Mouse (Mus musculus): Measurements from ENCODE around the gene Opcml. TPM values are rescaled to one million over a fixed set of nuclear protein-coding genes. Genes with fewer than 3 reads are reported as not detected.

Opcml gene
- polyA plus RNA-seq, 1 experiment from 2014 or later = 4.3 TPM

DNA sequence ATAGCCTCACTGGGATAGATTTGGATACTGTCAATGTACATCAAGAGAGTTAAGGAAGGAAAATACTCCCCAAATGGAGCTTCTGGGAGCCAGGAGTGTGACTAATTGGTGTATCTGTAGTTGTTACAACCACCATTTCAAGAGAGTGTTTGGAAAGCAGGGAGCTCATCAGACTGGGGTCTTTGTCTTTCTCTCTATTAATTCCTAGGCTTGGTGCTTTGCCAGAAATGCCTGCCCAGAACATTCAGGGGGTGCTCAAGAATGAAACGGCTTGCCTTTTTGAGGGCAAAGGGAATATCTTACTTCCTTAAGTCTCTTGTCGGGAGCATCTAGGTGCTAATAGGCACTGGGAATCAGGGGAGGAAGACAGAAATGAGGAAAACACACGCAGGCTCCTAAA, 416.9 kb downstream of the Opcml start:
- no peaks in the 10 kb centered on the region for H3K27me3 ChIP-seq (ENCODE audit: insufficient read depth, poor library complexity, severe bottlenecking)
- WGBS = 46% methylated on average over 3 of the region's 3 CpGs
- H3K4me1 ChIP-seq = no peaks in the 10 kb centered on the region
- H3K27ac ChIP-seq = no peak overlapping the region
- no peaks in the 10 kb centered on the region for H3K9me3 ChIP-seq
- DNase-seq (ENCODE audit: low spot score) = no peak
- no peaks in the 10 kb centered on the region for H3K36me3 ChIP-seq
- no peak overlapping the region for H3K4me3 ChIP-seq

DNA sequence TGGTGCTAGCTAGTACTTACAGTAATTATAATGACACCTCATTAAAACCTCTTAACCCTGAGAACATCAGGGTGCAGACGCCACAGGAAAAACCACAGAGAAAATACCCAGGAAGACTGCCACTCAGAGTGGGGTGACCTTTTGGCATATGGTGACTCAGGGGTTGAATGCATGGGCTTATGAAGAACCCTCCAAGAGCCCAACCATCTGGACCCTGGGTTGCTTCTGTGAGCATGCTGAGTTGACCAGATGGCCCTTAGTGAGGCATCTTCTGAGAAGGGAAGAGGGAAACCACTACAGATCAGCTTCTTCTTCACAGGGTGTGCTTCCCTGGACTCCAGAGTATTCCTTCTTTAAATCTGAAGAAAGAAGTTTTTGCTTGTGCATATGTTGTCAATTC, 418.1 kb downstream of the Opcml start:
- DNase-seq (ENCODE audit: low spot score) = no peak
- H3K27me3 ChIP-seq (ENCODE audit: insufficient read depth, poor library complexity, severe bottlenecking) = no peaks in the 10 kb centered on the region
- H3K36me3 ChIP-seq = no peaks in the 10 kb centered on the region
- H3K4me3 ChIP-seq = no peak overlapping the region
- no peaks in the 10 kb centered on the region for H3K9me3 ChIP-seq
- no peak overlapping the region for H3K27ac ChIP-seq
- H3K4me1 ChIP-seq = no peaks in the 10 kb centered on the region
- 77% methylated on average over 1 of the region's 1 CpGs for WGBS

DNA sequence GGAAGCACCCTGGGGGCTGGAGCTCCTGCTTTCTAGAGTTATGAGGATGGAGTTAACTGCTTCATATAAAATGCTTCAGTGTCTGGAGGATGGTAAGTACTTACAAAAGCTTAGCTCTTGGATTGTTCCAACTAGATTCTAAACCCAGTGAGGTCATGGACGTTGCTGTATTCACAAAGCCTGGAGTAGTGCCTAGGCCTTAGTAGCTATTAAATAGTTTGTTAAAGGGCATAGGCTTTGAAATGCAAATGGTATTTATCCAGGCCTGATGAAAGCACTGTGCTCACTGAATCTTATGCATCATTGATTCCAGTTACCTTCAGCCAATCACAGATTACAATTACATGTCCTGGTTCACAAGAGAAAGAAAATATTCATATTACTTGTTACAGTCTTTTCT, 421.3 kb downstream of the Opcml start:
- Histone ChIP-seq H3K4me1 (no peaks in the 10 kb centered on the region), H3K36me3 (no peaks in the 10 kb centered on the region), H3K9me3 (no peaks in the 10 kb centered on the region), H3K27ac (no peak overlapping the region), H3K27me3 (ENCODE audit: insufficient read depth, poor library complexity, severe bottlenecking) (no peaks in the 10 kb centered on the region), H3K4me3 (no peak overlapping the region)
- 78% methylated on average over 1 of the region's 1 CpGs for whole genome bisulfite sequencing
- no peak for DNase-seq (ENCODE audit: low spot score)

DNA sequence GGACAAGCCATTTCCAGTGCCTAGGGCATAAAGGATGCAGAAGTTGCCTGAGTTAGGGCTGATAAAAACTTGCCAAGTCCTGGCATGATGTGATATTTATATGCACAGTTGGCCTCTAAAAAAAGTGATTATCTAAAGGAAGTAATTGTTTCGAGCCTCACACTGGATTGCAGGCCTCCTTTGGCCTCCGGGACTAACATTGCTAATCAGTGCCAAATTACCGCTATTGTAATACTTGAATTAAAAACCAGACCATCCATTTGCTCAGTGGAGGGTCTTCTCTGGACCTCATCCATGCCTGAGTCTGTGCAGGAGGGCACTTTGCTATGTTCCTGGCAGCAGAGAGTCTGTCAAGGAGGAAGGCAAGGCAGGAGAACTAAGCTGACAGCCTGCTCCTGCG, 423.3 kb downstream of the Opcml start:
- 72% methylated on average over 4 of the region's 4 CpGs for WGBS

DNA sequence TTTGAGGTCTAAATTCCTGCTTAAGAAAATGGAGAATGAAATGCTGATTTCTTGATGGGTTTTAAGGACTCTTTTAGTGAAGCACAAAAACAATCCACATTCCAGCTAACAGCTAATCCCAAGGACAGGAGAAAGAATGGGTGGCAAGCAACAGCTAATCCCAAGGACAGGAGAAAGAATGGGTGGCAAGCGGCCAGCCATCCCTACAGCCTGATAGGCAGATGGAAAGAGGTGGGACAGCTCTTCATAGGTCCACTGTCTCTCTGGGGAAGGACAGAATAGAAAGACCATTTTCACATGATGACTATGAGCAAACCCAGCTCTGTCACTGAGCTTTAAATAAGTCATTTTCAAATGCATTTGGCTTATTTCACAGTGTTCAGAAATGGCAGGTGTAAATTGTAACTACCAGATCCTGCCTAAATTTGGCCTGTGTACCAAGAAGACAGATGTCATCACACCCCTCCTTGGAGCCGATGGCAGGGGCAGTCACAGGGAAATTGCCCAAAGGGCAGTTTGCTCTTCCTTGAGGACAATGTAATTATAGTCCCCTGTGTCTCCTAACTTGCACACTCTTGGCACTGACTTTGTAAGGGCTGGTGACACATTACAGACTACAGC, 427.6 kb downstream of the Opcml start:
- no peak overlapping the region for H3K27ac ChIP-seq
- no peaks in the 10 kb centered on the region for H3K4me1 ChIP-seq
- H3K9me3 ChIP-seq = no peaks in the 10 kb centered on the region
- no peak for DNase-seq (ENCODE audit: low spot score)
- no peaks in the 10 kb centered on the region for H3K36me3 ChIP-seq
- 60% methylated on average over 2 of the region's 2 CpGs for whole genome bisulfite sequencing
- no peak overlapping the region for H3K4me3 ChIP-seq
- H3K27me3 ChIP-seq (ENCODE audit: insufficient read depth, poor library complexity, severe bottlenecking) = no peaks in the 10 kb centered on the region

More for the DNA sequence above, 423.3 kb downstream of the Opcml start:
- Histone ChIP-seq H3K27ac (no peak overlapping the region), H3K36me3 (no peaks in the 10 kb centered on the region), H3K9me3 (no peaks in the 10 kb centered on the region), H3K4me3 (no peak overlapping the region), H3K4me1 (no peaks in the 10 kb centered on the region), H3K27me3 (ENCODE audit: insufficient read depth, poor library complexity, severe bottlenecking) (no peaks in the 10 kb centered on the region)
- DNase-seq (ENCODE audit: low spot score) = no peak

DNA sequence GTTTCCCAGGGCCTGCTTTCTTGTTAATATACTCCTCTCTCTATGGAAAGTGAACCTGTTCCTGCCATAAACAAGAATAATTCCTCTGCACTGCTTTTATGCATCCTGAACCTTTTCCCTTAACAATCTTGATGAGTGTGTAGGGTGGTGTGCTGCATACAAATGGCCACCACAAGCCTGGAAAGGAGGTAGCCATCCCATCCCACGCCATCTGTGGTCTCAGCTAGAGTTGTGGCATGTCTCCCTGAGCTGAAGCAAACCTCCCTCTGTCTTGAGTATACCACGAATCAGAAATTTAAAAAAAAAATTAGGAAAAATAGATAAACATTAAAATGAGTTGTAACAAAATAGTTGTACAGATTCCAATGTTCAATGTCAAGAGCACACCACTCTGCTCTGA, 432.2 kb downstream of the Opcml start:
- Histone ChIP-seq H3K36me3 (no peaks in the 10 kb centered on the region), H3K4me3 (no peak overlapping the region), H3K27ac (no peak overlapping the region), H3K27me3 (ENCODE audit: insufficient read depth, poor library complexity, severe bottlenecking) (no peaks in the 10 kb centered on the region), H3K4me1 (no peaks in the 10 kb centered on the region), H3K9me3 (no peaks in the 10 kb centered on the region)
- no peak for DNase-seq (ENCODE audit: low spot score)
- 68% methylated on average over 2 of the region's 2 CpGs for WGBS

DNA sequence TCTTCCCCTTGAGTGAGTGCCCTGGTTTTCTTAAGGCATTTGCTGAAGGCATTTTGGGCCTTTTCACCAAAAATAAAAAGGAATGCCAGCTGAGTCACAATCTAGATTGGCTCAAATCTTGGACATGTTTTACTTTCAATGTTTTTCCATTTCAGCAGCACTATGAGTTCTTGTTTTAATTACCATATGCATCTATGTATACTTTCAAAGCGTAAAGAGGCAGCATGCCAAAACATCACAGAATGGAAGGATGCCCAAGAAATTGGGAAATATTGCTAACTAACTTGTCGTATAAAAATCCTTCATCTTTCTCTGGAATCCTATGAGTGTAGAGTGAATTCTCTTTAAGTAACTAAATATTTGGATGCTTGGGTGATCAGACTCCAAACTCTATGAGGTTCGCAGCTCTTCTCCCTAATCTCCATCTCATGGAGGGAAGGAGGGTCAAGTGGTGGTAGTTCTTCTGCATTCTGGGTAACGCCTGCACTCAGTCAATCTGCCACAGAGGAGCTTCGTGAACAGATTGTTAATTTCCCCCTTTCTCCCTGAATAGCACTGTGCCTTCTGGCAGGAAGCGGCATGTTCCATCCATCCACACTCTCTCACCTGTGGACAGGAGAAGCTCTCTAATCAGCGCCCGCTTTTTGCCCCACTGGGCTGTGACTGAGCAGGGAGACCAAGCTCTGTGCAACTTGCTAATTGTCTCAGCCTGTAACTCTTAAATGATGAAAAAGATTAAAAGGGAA, 435.4 kb downstream of the Opcml start:
- no peaks in the 10 kb centered on the region for H3K4me1 ChIP-seq
- H3K9me3 ChIP-seq = no peaks in the 10 kb centered on the region
- H3K27me3 ChIP-seq (ENCODE audit: insufficient read depth, poor library complexity, severe bottlenecking) = no peaks in the 10 kb centered on the region
- H3K27ac ChIP-seq = no peak overlapping the region
- no peaks in the 10 kb centered on the region for H3K36me3 ChIP-seq
- DNase-seq (ENCODE audit: low spot score) = no peak
- 84% methylated on average over 8 of the region's 8 CpGs for WGBS
- H3K4me3 ChIP-seq = no peak overlapping the region

DNA sequence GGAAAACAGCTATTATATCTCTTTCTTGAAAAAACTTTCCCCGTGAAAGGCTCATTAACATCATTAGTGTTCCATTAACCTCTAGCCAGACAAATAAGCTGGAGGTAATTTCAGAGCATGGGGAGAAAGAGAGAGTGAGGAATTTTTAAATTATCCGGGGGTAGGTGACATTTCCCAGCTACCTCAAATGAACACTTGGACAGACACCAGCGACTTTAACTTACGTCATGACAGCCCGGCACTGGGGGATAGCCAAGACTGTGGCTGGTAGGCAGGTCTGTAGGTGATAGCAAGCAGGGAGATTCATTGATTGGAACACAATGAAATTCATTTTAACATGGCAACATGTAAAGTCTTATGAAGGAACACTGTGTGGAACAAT, 436.0 kb downstream of the Opcml start:
- no peaks in the 10 kb centered on the region for H3K36me3 ChIP-seq
- H3K27me3 ChIP-seq (ENCODE audit: insufficient read depth, poor library complexity, severe bottlenecking) = no peaks in the 10 kb centered on the region
- H3K27ac ChIP-seq = no peak overlapping the region
- H3K9me3 ChIP-seq = no peaks in the 10 kb centered on the region
- no peak for DNase-seq (ENCODE audit: low spot score)
- 74% methylated on average over 5 of the region's 5 CpGs for WGBS
- no peak overlapping the region for H3K4me3 ChIP-seq
- no peaks in the 10 kb centered on the region for H3K4me1 ChIP-seq

DNA sequence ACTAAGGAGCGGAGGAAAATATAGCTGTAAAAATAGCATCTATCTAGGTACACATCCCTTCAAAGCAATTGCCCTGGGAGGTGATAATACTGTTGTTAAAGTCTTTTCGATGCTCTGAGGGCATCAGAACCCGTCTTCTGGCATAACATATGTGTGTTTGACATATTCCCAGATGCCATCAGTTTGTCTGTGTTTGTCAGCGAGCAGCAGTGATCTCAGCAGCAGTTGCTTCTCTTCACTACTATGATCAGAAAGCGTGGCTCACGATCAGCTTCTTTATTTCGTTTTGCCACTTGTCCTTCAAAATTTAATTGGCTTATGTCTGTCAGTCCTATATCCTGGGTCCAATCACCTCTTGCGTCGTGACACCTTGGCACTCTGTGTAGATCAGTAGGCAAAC, 447.9 kb downstream of the Opcml start:
- no peaks in the 10 kb centered on the region for H3K36me3 ChIP-seq
- no peaks in the 10 kb centered on the region for H3K4me1 ChIP-seq
- H3K27ac ChIP-seq = no peak overlapping the region
- H3K9me3 ChIP-seq = no peaks in the 10 kb centered on the region
- WGBS = 87% methylated on average over 9 of the region's 9 CpGs
- no peak for DNase-seq (ENCODE audit: low spot score)
- no peak overlapping the region for H3K4me3 ChIP-seq
- H3K27me3 ChIP-seq (ENCODE audit: insufficient read depth, poor library complexity, severe bottlenecking) = no peaks in the 10 kb centered on the region

DNA sequence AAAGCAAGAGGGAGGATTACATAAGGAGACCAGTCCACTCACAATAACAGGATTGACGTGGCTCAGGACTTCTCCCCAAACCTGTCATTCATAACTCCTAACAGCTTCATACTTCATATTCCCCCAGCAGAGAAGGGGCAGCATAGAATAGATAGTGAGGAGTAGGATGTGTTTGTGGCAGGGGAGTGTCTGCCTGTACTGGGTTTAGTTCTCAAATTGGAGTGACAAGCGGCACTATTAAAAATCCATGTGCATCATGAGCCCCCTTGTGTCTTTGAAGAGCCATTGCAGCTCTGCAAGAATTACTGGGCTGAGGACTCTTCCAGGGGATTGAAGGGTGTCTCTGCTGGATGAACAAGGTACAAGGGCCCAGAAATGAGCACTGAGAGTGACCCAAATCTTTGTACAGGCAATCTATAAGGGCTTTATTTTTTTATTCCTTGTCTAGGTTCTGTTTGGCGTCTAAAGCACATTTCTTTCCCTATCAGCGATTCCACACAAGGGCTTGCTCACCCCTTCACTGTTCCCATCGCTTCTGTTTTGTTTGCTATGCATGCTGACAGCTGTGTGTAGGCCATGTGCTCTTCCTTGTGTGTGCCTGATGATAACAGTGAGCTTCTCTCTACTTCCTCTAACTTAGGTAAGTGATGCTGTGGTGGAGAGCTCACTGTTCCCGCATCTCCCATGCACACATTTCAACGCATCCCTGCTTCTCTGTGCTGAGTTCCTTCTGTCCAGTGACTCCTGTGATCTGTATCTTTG, 457.3 kb downstream of the Opcml start:
- 59% methylated on average over 7 of the region's 7 CpGs for WGBS
- Histone ChIP-seq H3K4me1 (no peaks in the 10 kb centered on the region), H3K36me3 (no peaks in the 10 kb centered on the region), H3K27ac (no peak overlapping the region), H3K27me3 (ENCODE audit: insufficient read depth, poor library complexity, severe bottlenecking) (no peaks in the 10 kb centered on the region), H3K4me3 (no peak overlapping the region), H3K9me3 (no peaks in the 10 kb centered on the region)
- DNase-seq (ENCODE audit: low spot score) = no peak

DNA sequence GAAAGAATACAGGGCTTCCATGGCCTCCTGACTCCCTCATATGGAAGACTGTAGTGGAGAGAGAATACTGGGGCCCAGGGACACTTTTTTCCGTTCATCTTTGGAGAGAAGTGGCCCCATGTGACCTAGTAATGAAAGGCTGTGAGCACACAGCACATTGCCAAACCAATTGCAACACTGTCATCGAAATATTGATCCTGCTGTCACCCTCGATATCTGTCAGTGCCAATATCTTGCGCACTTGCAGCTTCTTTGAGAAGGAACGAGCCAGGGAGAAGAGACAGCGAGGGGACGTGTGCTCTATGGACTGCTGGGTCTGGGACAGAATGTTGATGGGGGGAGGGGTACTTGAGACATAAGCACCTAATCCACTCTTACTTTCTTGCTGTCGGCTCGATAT, 460.8 kb downstream of the Opcml start:
- WGBS = 81% methylated on average over 9 of the region's 9 CpGs
- no peaks in the 10 kb centered on the region for H3K27me3 ChIP-seq (ENCODE audit: insufficient read depth, poor library complexity, severe bottlenecking)
- H3K4me3 ChIP-seq = no peak overlapping the region
- H3K9me3 ChIP-seq = no peaks in the 10 kb centered on the region
- H3K36me3 ChIP-seq = no peaks in the 10 kb centered on the region
- no peak overlapping the region for H3K27ac ChIP-seq
- no peaks in the 10 kb centered on the region for H3K4me1 ChIP-seq
- DNase-seq (ENCODE audit: low spot score) = peak; percentile 30

DNA sequence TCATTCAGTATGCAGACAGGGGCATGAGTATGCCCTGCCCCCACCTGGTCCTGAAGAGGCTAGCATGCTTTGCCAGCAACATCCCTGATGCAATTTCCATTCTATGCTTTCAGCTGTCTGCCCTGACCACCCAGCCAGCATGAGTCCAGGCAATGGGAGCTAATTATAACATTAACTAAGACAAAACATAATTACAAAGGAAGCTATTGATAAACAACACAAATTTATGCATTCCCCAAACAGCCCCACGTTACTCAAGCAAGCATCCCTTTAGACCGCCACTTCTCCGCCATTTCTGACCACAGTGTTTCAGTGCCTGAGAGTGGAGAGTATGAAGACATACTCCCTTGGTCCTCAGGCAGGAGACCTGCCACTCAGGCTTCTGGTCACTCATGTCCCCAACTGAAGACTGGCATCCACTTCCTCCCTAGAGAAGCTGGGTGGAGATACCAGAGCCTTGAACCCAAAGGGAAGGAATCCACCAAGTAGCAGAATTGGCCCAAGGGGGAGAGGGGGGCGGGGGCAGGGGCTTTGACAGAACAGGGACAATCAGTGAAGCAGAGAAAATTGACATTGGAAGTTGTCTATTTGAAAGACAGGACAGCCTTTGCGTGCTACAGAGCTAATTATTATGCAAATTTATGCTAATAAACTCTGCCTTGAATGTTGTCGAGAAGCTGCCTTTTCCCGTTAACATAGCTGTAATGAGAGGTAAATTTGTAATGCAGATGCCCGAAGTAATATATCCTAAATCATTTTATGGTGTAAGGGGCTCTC, 464.7 kb downstream of the Opcml start:
- Histone ChIP-seq H3K9me3 (no peaks in the 10 kb centered on the region), H3K27ac (no peak overlapping the region), H3K4me3 (no peak overlapping the region), H3K36me3 (no peaks in the 10 kb centered on the region), H3K4me1 (no peaks in the 10 kb centered on the region), H3K27me3 (ENCODE audit: insufficient read depth, poor library complexity, severe bottlenecking) (no peaks in the 10 kb centered on the region)
- WGBS = 82% methylated on average over 8 of the region's 8 CpGs
- peak; percentile 58 for DNase-seq (ENCODE audit: low spot score)

DNA sequence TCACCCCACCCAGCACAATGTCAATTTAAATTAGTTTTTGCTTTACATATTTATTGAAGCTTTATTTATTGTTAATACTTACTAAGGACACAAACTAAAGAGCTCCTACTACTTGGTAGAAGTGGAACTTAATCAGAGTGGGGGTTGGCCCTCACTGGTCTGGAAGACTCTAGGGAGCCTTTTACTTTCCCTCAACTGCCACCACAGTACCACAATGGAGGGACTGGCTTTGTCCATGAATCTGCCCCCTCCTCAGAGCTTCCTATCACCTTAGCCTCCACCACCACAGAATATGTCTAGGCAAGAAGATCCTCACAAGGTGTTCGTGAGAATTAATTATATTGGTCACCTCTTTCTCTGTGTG, 465.3 kb downstream of the Opcml start:
- no peak overlapping the region for H3K4me3 ChIP-seq
- no peaks in the 10 kb centered on the region for H3K9me3 ChIP-seq
- no peak overlapping the region for H3K27ac ChIP-seq
- no peaks in the 10 kb centered on the region for H3K36me3 ChIP-seq
- DNase-seq (ENCODE audit: low spot score) = peak; percentile 14
- no peaks in the 10 kb centered on the region for H3K4me1 ChIP-seq
- 80% methylated on average over 1 of the region's 1 CpGs for WGBS
- H3K27me3 ChIP-seq (ENCODE audit: insufficient read depth, poor library complexity, severe bottlenecking) = no peaks in the 10 kb centered on the region
